Mouse (Mus musculus) central nervous system, embryonic 18 days (tissue): Measurements from ENCODE around the gene Med20. TPM values are rescaled to one million over a fixed set of nuclear protein-coding genes. Genes with fewer than 3 reads are reported as not detected.

ENCODE experiments used
- polyA plus RNA-seq: library from polyadenylated mRNA; depleted of rRNA; stranded (reverse); fragments of >200 nt; gene quantifications from 2 replicates; pipeline ENCODE4 v1.2.3, GENCODE M21; 2012; rRNA removed

Gene Med20
- 53.4 and 56.4 TPM in 2 replicates for polyA plus RNA-seq

GRCm38 (mm10) chr17:47610849-47611660 lies at the start of gene Med20, which contains the start of the genes Bysl and Gm20517:
Med20 (plus strand) TSS chr17:47611582.
Bysl (minus strand) TSS chr17:47611492.
Gm20517 (plus strand) TSS chr17:47611589.

GRCm38 (mm10) chr17:47630678-47631065 lies 19.3 kb downstream of the Med20 start, which contains the start of gene Usp49:
Usp49 (plus strand) TSS chr17:47630690.

Other genes starting within 250 kb of the Med20 start
- gene Mrps10, start 242.7 kb upstream of the Med20 start, polyA plus RNA-seq, result 46.2 and 48.4 TPM in 2 replicates
- 0.84 and 0.92 TPM in 2 replicates for gene Guca1b, start 226.2 kb upstream of the Med20 start, polyA plus RNA-seq
- 0.40 and 0.84 TPM in 2 replicates for gene Guca1a, start 211.0 kb upstream of the Med20 start, polyA plus RNA-seq
- 0.27 and 0.71 TPM in 2 replicates for gene AI661453, start 175.0 kb upstream of the Med20 start, polyA plus RNA-seq
- gene 1700001C19Rik, start 174.2 kb upstream of the Med20 start, polyA plus RNA-seq, result 0.49 and 0.69 TPM in 2 replicates
- gene Taf8, start 109.3 kb upstream of the Med20 start, polyA plus RNA-seq, result 28.3 and 29.6 TPM in 2 replicates
- gene Ccnd3, start 106.5 kb upstream of the Med20 start, polyA plus RNA-seq, result 42.1 and 44.6 TPM in 2 replicates
- 24.5 and 27.2 TPM in 2 replicates for gene Bysl, start 90 bp upstream of the Med20 start, polyA plus RNA-seq
- gene Gm20517, start within 50 bp of the Med20 start, polyA plus RNA-seq, result 2.0 and 2.5 TPM in 2 replicates
- gene Usp49, start 19.1 kb downstream of the Med20 start, polyA plus RNA-seq, result 21.1 and 23.3 TPM in 2 replicates
- gene Tomm6, start 76.8 kb downstream of the Med20 start, polyA plus RNA-seq, result 107 and 121 TPM in 2 replicates
- gene Frs3, start 77.4 kb downstream of the Med20 start, polyA plus RNA-seq, result 49.8 and 51.3 TPM in 2 replicates
- 8.4 and 8.6 TPM in 2 replicates for gene Gm21981, start 82.9 kb downstream of the Med20 start, polyA plus RNA-seq
- gene Prickle4, start 83.2 kb downstream of the Med20 start, polyA plus RNA-seq, result 0.76 and 1.6 TPM in 2 replicates
- gene Pgc, start 115.3 kb downstream of the Med20 start, polyA plus RNA-seq, result not detected in 2 replicates
- 2.6 and 3.1 TPM in 2 replicates for gene Tfeb, start 125.4 kb downstream of the Med20 start, polyA plus RNA-seq
- gene Mdfi, start 223.1 kb downstream of the Med20 start, polyA plus RNA-seq, result 15.1 and 20.7 TPM in 2 replicates